Mouse (Mus musculus) midbrain, embryonic 16.5 days (tissue): ENCODE results near the gene Pde5a. TPM values are rescaled to one million over a fixed set of nuclear protein-coding genes. Genes with fewer than 3 reads are reported as not detected.
A peak's percentile ranks its signal among the peaks of the same experiment; 100 is the strongest.

Source experiments
- ATAC-seq: fragments of 200-750 bp; cut with Nextera tagmentation; 2 replicates; pipeline ENCODE4 v1.8.0; 2017; ENCODE audit warnings: moderate TSS enrichment
- H3K27ac ChIP-seq: fragments of 300-500 bp; sonication (generic); 2 replicates; pipeline ENCODE4 v1.5.1; 2014; ENCODE audit warnings: mild to moderate bottlenecking, low read length, mixed read lengths
- H3K27me3 ChIP-seq: fragments of 300-500 bp; sonication (generic); 2 replicates; pipeline ENCODE4 v1.6.1; 2014; ENCODE audit warnings: low read depth, low read length, mixed read lengths; ENCODE audit not compliant: control insufficient read depth, insufficient read depth
- H3K36me3 ChIP-seq: fragments of 300-500 bp; sonication (generic); 2 replicates; pipeline ENCODE4 v1.6.1; 2014; ENCODE audit warnings: mild to moderate bottlenecking, low read length, moderate library complexity, mixed read lengths; ENCODE audit not compliant: control insufficient read depth, insufficient read depth
- H3K4me1 ChIP-seq: fragments of 300-500 bp; sonication (generic); 2 replicates; pipeline ENCODE4 v1.6.1; 2014; ENCODE audit warnings: mild to moderate bottlenecking, low read length, mixed read lengths; ENCODE audit not compliant: control insufficient read depth, insufficient read depth
- H3K4me2 ChIP-seq: fragments of 300-500 bp; sonication (generic); 2 replicates; pipeline ENCODE4 v1.6.1; 2014; ENCODE audit warnings: mild to moderate bottlenecking, low read length, mixed read lengths
- H3K4me3 ChIP-seq: fragments of 300-500 bp; sonication (generic); 2 replicates; pipeline ENCODE4 v1.5.1; 2014; ENCODE audit warnings: low read depth, mild to moderate bottlenecking, low read length, moderate library complexity, mixed read lengths
- H3K9ac ChIP-seq: fragments of 300-500 bp; sonication (generic); 2 replicates; pipeline ENCODE4 v1.6.1; 2014; ENCODE audit warnings: low read depth, low read length, mixed read lengths
- H3K9me3 ChIP-seq: fragments of 300-500 bp; sonication (generic); replicated peaks from 2 replicates; pipeline ENCODE4 v1.6.1; 2014; ENCODE audit warnings: mild to moderate bottlenecking, low read length, mixed read lengths; ENCODE audit not compliant: control insufficient read depth, poor library complexity, severe bottlenecking
- WGBS: fragments of 180-500 bp; shearing (Covaris S2); extraction: QIAGEN DNeasy Blood & Tissue Kit; methylation state at CpG from one replicate; pipeline ENCODE4 v1.1.7; 2014; 5-methylcytosine and 5-hydroxymethylcytosine counted together
- polyA plus RNA-seq: library from polyadenylated mRNA; unstranded; fragments of >200 nt; fragmentation: Nextera tagmentation; extraction: Ambion mirVana; gene quantifications from 2 replicates; pipeline ENCODE4 v1.2.1, GENCODE M21; 2015

Pde5a gene
- polyA plus RNA-seq, 1 experiment from 2014 or later, result 1.6 TPM

DNA sequence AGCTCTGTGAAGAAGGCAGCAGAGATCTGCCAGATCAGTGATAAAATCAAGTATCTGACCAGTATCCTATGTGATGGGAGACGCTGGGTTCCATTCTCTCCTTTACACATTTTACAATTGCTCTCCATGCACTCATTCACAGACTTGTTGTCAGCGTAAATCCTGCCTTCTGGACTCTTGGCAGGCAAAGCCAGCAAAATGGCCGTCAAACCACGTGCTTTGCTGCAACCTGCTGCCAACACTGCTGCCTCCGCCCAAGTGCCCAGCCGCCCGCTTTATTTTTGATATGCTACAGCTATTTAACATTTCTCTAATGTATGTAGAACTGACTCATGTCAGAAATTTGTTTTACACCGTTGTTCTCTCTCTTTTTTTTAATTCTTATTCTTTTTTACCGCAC is 59.6 kb downstream of the Pde5a start:
- H3K4me3 ChIP-seq, result no peak overlapping the region
- WGBS, result 91% methylated on average over 9 of the region's 9 CpGs
- no peak overlapping the region for H3K9ac ChIP-seq
- no peaks in the 10 kb centered on the region for H3K36me3 ChIP-seq
- H3K4me2 ChIP-seq, result no peak overlapping the region
- H3K27me3 ChIP-seq, result no peaks in the 10 kb centered on the region
- no peaks in the 10 kb centered on the region for H3K4me1 ChIP-seq
- no peak overlapping the region for H3K27ac ChIP-seq
- H3K9me3 ChIP-seq, result no peaks in the 10 kb centered on the region
- no peak for ATAC-seq

DNA sequence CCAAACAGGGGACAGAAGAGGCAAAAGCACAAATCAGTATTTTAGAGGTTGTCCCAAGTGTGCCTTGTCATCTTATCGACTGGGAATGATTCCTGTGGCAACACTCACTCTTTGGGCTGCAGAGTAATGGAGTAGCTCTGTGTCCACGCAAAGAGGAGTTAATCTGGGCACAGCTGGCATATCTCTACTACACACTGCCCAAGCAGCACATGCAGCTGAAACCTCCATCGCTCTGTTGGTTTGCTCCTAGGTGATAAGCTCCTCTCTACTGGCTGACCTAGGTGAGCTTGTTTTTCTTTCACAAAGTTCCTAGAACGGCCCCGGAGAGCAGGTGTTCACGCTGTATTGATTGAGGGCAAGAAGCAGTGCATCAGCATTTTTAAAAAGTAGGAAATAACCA is 60.8 kb downstream of the Pde5a start:
- no peaks in the 10 kb centered on the region for H3K9me3 ChIP-seq
- no peak overlapping the region for H3K4me3 ChIP-seq
- H3K36me3 ChIP-seq, result no peaks in the 10 kb centered on the region
- 94% methylated on average over 6 of the region's 6 CpGs for WGBS
- ATAC-seq, result no peak
- H3K27ac ChIP-seq, result no peak overlapping the region
- H3K4me2 ChIP-seq, result no peak overlapping the region
- H3K9ac ChIP-seq, result no peak overlapping the region
- no peaks in the 10 kb centered on the region for H3K27me3 ChIP-seq
- no peaks in the 10 kb centered on the region for H3K4me1 ChIP-seq

DNA sequence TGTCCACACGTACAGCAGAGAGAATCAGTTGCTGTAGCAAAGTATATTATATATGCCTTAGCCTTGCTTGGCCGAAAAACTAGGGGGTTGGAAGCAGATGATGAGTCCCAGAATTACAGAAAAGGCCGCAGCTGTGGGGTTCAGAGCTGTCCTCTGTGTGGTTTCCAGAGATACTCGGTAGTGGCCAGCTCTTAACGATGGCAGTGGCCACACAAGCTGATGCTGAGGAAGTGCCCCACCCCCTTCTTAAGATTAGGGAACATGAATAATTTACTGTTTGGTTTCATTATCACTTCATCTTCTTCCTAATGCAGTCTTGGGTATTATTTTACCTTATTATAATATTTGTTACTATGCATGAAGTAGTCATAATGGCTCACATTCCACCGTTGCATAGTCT is 71.3 kb downstream of the Pde5a start:
- Histone ChIP-seq H3K9me3 (no peaks in the 10 kb centered on the region), H3K27ac (no peak overlapping the region), H3K4me3 (no peak overlapping the region), H3K4me2 (no peak overlapping the region), H3K27me3 (no peaks in the 10 kb centered on the region), H3K9ac (no peak overlapping the region), H3K4me1 (peaks cover 25% of the 10 kb centered on the region), H3K36me3 (no peaks in the 10 kb centered on the region)
- ATAC-seq, result no peak
- 39% methylated on average over 6 of the region's 6 CpGs for WGBS

DNA sequence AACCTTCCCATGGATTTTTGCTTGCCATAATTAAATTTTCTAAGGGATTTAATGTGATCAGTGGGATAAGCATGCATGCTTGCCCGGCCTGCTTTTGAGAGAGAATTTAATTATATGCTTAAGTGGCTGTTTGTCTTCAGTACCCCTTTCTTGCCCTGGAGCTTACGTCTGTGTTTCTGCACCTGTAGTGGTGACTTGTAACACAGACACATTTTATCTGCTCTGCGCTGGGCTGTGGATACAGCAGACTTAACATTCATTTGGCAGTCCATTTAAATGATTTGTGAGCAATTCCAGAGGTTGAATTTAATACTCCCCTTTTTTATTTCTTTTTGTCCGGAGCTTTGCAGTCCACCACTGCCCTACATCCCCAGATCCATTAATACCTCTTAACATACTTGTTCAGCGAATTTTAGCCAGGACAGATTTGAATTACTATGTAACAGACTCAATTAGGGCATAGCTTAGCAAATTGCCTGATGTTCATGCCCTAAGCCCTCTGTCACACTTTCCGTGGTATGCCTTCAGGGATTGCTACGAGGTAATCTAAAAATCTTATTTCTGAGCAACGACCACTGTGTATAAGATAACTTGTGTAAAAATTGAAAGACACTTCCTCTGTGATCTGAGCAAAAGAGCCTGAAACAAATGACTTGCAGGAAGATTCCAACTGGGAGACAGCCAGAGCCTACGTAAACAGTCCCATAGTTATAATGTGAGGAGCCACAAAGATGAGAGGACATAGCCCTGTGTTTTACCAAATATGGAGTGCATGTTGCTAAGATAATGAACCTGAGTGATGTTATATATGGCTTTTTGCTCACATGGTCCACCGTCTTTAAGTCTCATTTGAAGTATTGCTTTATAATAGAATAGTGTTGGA is 72.0 kb downstream of the Pde5a start:
- H3K27me3 ChIP-seq, result no peaks in the 10 kb centered on the region
- ATAC-seq, result peak; percentile 44

DNA sequence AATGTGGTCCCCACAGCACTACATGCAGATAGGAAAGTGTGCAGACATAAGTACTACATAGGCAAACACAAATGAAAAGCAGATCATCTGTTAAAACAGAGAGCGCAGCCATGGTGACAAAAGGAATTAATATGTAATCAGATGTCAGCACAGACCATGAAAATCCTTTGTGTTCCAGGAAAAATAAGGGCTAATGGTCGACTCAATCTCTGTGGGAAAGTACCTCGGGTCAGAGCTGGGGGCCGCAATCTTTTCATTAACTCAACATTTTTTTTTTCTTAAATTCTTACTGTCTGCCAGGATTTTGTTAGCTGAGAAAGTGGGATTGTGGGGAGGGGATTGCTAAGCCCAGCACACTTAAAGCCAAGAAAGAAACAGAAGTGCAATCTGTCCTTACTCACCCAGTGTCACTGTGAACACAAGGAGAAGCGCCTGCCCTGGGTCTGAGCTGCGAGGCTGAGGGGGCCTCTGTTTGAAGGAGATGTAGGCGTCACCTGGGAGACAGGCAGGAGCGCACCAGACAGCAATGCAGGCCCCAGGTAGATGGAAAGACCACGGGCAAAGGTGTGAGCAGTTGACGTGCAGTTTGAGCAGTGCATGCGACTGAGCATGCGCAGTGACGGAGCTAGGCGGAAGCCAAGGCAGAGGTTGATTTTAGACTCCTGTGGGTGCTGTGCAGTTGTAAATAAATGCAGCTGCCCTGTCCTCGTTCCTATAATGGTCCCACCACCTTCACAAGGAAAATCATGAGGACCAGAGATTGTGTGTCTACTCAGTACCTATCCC is 72.9 kb downstream of the Pde5a start:
- Histone ChIP-seq H3K4me3 (no peak overlapping the region), H3K4me2 (no peak overlapping the region), H3K9me3 (no peaks in the 10 kb centered on the region), H3K4me1 (peaks cover 25% of the 10 kb centered on the region), H3K36me3 (no peaks in the 10 kb centered on the region), H3K9ac (peak overlapping the region; percentile 18), H3K27me3 (no peaks in the 10 kb centered on the region), H3K27ac (peak overlapping the region; percentile 29; the same call in 1 of the 2 replicates)
- peak; percentile 63 for ATAC-seq
- WGBS, result 43% methylated on average over 15 of the region's 15 CpGs

More for the DNA sequence above, 72.0 kb downstream of the Pde5a start:
- H3K4me2 ChIP-seq, result peak overlapping the region; percentile 1; the same call in 1 of the 2 replicates
- no peaks in the 10 kb centered on the region for H3K36me3 ChIP-seq
- H3K9me3 ChIP-seq, result no peaks in the 10 kb centered on the region
- peaks cover 25% of the 10 kb centered on the region for H3K4me1 ChIP-seq
- H3K4me3 ChIP-seq, result no peak overlapping the region
- no peak overlapping the region; the same call in 1 of the 2 replicates for H3K9ac ChIP-seq
- WGBS, result 21% methylated on average over 10 of the region's 10 CpGs
- H3K27ac ChIP-seq, result peak overlapping the region; percentile 29; the same call in 1 of the 2 replicates

DNA sequence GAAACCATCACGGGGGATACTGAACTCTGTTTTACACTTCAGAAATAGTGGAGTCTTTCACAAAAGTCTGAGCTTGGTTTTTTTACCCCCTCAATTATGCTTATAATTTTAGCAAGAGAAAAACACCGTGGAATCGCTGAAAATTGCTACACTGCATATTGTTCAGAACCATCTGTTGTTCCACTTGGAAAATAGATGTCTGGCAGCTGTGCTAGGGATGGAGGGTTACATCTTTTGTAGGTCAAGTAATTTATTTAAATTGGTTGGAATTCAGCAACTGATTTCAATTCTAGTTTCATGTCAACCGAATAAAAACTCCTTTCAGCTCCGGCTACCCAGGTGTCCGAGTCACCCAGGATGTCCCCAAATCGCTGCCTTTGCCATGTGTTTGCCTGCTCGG is 78.6 kb downstream of the Pde5a start:
- Histone ChIP-seq H3K27ac (no peak overlapping the region), H3K4me3 (no peak overlapping the region), H3K36me3 (no peaks in the 10 kb centered on the region), H3K4me2 (no peak overlapping the region), H3K27me3 (no peaks in the 10 kb centered on the region), H3K4me1 (0 out of 2 replicates have a peak, but pooled peaks cover 3% of the 10 kb centered on the region), H3K9me3 (no peaks in the 10 kb centered on the region), H3K9ac (no peak overlapping the region)
- WGBS, result 69% methylated on average over 8 of the region's 8 CpGs
- ATAC-seq, result no peak

DNA sequence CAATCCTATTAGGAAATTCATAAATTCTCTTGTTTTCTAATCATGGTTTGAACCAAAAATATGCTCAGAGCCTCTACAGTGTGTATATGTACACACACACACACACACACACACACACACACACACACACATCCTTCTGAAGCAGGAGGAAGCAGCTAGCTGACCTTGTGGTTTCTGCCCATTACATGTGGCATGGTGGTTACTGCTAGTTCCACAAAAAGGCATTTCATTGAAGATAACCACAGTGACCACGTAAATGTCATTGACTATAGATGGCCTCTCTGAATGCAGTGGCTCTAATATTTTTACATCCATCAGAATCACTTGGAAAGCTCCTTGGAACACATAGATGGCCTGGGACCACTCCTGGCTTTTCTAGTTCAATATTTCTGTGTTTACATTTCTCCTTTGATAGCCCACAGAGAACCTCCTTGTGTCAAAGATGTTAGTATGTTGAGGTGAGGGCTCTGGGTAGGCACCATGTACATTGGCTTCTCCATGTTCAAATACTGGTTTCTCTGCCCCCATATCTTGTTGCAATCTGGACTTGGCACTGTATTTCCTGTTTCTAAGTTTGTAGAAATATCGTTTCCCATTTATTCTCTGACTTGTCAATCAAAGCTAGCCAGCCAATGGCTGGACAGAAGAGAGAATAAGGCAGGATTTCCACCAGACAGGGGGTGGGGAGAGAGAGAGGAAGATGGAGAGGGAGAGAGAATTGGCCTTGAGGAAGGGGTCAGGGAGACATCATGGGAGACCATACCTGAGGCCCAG is 81.5 kb downstream of the Pde5a start:
- no peak for ATAC-seq
- H3K27me3 ChIP-seq, result no peaks in the 10 kb centered on the region
- no peak overlapping the region for H3K27ac ChIP-seq
- H3K4me1 ChIP-seq, result no peaks in the 10 kb centered on the region
- no peaks in the 10 kb centered on the region for H3K36me3 ChIP-seq
- 93% methylated on average over 2 of the region's 2 CpGs for WGBS
- no peak overlapping the region for H3K4me3 ChIP-seq
- no peak overlapping the region for H3K4me2 ChIP-seq
- H3K9me3 ChIP-seq, result no peaks in the 10 kb centered on the region
- H3K9ac ChIP-seq, result no peak overlapping the region

DNA sequence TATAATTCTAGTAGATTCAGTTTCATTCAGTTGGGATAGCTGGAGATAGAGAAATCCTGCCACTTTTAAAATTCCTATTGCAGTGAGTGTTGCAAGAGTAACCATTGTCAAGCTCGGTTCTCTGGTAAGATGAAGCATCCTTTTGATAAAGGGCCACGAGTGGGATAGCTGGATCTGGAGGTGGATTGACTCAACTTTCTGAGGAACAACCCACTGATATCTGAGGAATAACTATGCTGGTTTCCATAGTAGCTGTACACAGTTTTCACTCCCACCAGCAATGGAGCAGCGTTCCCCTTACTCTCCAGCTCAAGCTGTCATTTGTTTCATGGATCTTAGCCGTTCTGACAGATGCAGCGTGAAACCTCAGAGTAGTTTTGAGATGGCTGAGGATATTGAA is 82.2 kb downstream of the Pde5a start:
- no peak overlapping the region for H3K9ac ChIP-seq
- no peaks in the 10 kb centered on the region for H3K36me3 ChIP-seq
- no peak overlapping the region for H3K4me3 ChIP-seq
- H3K4me2 ChIP-seq, result no peak overlapping the region
- no peaks in the 10 kb centered on the region for H3K27me3 ChIP-seq
- ATAC-seq, result no peak
- no peaks in the 10 kb centered on the region for H3K9me3 ChIP-seq
- H3K4me1 ChIP-seq, result no peaks in the 10 kb centered on the region
- no peak overlapping the region for H3K27ac ChIP-seq
- WGBS, result 90% methylated on average over 5 of the region's 5 CpGs
